ENCODE assay signal across 8 mouse cellular contexts in the genomic region with DNA sequence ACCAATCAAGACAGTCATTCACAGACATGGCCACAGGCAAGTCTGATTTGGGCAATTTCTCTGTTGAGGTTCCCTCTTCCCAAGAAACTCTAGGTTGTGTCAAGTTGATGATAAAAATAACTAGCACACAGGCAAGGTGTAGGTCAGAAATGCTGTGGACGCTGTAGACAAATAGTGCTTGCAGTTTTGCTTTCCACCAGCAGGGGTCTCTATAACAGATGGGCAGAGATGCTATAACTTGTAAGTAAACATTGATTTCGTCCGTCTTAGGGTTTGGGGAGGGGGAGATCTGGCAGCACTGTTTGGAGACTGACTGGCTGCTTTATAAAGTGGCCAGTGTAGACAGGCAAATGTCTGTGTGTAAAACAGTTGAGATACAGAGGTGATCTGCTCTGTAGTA. TPM values are rescaled to one million over a fixed set of nuclear protein-coding genes. Genes with fewer than 3 reads are reported as not detected.
A peak's percentile ranks its signal among the peaks of the same experiment; 100 is the strongest.
DNase-seq lines count a peak whose midpoint lies in the region; ATAC-seq lines count a peak whose summit lies in the region.

No protein-coding gene starts in this region.

- H3K4me1 ChIP-seq in embryonic facial prominence, embryonic 11.5 days (ENCODE audit: control insufficient read depth, insufficient read depth, low read length): no peaks in the 10 kb centered on the region

- H3K9ac ChIP-seq in embryonic facial prominence, embryonic 11.5 days (replicated peaks; ENCODE audit: low read length): no peak overlapping the region

- no peaks in the 10 kb centered on the region for H3K9me3 ChIP-seq in embryonic facial prominence, embryonic 11.5 days (replicated peaks; ENCODE audit: control insufficient read depth, low read length)

- no peak for ATAC-seq in embryonic facial prominence, embryonic 11.5 days (replicated peaks; ENCODE audit: insufficient number of reproducible peaks, low FRiP score, low TSS enrichment, low read depth)

- no peaks in the 10 kb centered on the region for H3K36me3 ChIP-seq in embryonic facial prominence, embryonic 11.5 days (replicated peaks; ENCODE audit: control insufficient read depth, insufficient read depth, low read depth, low read length)

- H3K4me2 ChIP-seq in embryonic facial prominence, embryonic 11.5 days (ENCODE audit: low read depth, low read length): no peak overlapping the region

- no peak overlapping the region for H3K27ac ChIP-seq in embryonic facial prominence, embryonic 11.5 days (replicated peaks; ENCODE audit: low read depth, low read length)

- WGBS in embryonic facial prominence, embryonic 11.5 days: 24% methylated on average over 3 of the region's 3 CpGs

- no peaks in the 10 kb centered on the region for H3K27me3 ChIP-seq in embryonic facial prominence, embryonic 11.5 days (ENCODE audit: control insufficient read depth, insufficient read depth, low read length)

- H3K4me3 ChIP-seq in embryonic facial prominence, embryonic 11.5 days (ENCODE audit: low read depth, low read length): no peak overlapping the region

- DNase-seq in adrenal gland, postnatal 10 days: peak; percentile 72
- no peak for DNase-seq in adrenal gland, adult 2 months
- DNase-seq in layer of hippocampus, adult 11-12 months (ENCODE audit: low spot score): peak; percentile 57
- DNase-seq in layer of hippocampus, postnatal 36 days: no peak
- DNase-seq in R1 (ENCODE audit: low read depth, low spot score): peak; percentile 72
- DNase-seq in embryonic facial prominence, embryonic 11.5 days (ENCODE audit: low spot score): peak; percentile 72
- peak; percentile 74 for DNase-seq in lung, postnatal 14 days
- peak; percentile 62 for DNase-seq in thymus, postnatal 25 days

RNA-seq across cellular contexts. Expression of a gene that starts 35.7 kb away (rescaled TPM):
- total RNA-seq in adrenal gland, postnatal 10 days (2021): 100 to 1,000 TPM; 161 to 192 TPM
- total RNA-seq in adrenal gland, adult 2 months (2021): 1,000 to 10,000 TPM in 1 of 2 experiments, 100 to 1,000 TPM in 1; 335 to 1,033 TPM
- polyA plus RNA-seq in adrenal gland, adult 2 months (2012; rRNA removed): 607 and 810 TPM in 2 replicates
- total RNA-seq in layer of hippocampus, postnatal 36 days (2021): 10 to 100 TPM; 73.3 to 75.0 TPM
- polyA plus RNA-seq in embryonic facial prominence, embryonic 11.5 days (2014; fragmentation: Nextera tagmentation; extraction: Ambion mirVana): 50.1 and 51.7 TPM in 2 replicates

RNA-seq across cellular contexts. Expression of a gene that starts 44.9 kb away (rescaled TPM):
- 10 to 100 TPM; 69.7 to 83.4 TPM for total RNA-seq in adrenal gland, postnatal 10 days (2021)
- total RNA-seq in adrenal gland, adult 2 months (2021): 10 to 100 TPM; 50.4 to 54.6 TPM
- 14.1 and 15.0 TPM in 2 replicates for polyA plus RNA-seq in adrenal gland, adult 2 months (2012; rRNA removed)
- total RNA-seq in layer of hippocampus, postnatal 36 days (2021): 1 to 10 TPM; 8.6 to 8.7 TPM
- polyA plus RNA-seq in embryonic facial prominence, embryonic 11.5 days (2014; fragmentation: Nextera tagmentation; extraction: Ambion mirVana): 22.7 and 23.1 TPM in 2 replicates

Comparison
In these comparisons a context has a peak if more than half of its experiments do, and no peak if none do; other contexts are left out.
1. DNase-seq: peak in adrenal gland, postnatal 10 days (single experiment), layer of hippocampus, adult 11-12 months (single experiment), R1 (single experiment), embryonic facial prominence, embryonic 11.5 days (single experiment), lung, postnatal 14 days (single experiment) and thymus, postnatal 25 days (single experiment); none in adrenal gland, adult 2 months (single experiment) and layer of hippocampus, postnatal 36 days (0 of 2).
2. RNA of a gene that starts 44.9 kb away (total RNA-seq): 69.7 to 83.4 TPM in adrenal gland, postnatal 10 days and 50.4 to 54.6 TPM in adrenal gland, adult 2 months; 8.6 to 8.7 TPM in layer of hippocampus, postnatal 36 days; every median in the first group is over 4 times any median in the second.